Mouse (Mus musculus): Measurements from ENCODE around the gene St6galnac3.
A peak's percentile ranks its signal among the peaks of the same experiment; 100 is the strongest.
"Not testable (repeated sequence)": the region's sequence is repeated elsewhere in the genome, so short reads cannot be mapped to it uniquely, and the experiment has no call there.

Gene St6galnac3

GRCm38 (mm10) chr3:153414132-153414531, 310.8 kb downstream of the St6galnac3 start:
- no peak for DNase-seq (ENCODE audit: low spot score in 2 of 2)

- no peak for DNase-seq (ENCODE audit: low spot score in 2 of 2)
Measured at GRCm38 (mm10) chr3:153409286-153409685, 315.7 kb downstream of the St6galnac3 start.

DNA sequence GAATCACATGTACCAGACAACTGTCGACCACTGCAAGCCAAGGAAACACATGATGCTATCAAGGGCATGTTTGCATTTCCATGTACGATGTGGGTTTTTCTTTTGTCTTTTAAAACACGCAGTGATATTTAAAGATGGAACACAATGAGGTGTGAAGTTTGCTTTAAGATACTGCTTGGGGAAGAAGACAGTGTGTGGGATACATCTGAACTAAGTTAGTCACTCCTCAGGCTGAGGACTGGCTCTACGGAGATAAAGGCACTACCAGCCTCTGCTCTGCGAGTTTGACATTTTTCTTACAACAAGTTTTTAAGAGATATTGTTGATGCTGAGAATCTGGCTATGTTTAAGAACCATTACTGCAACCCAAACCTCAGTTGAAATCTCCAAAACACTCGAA, 316.6 kb downstream of the St6galnac3 start:
- DNase-seq (ENCODE audit: low spot score in 2 of 2): no peak

- no peak for DNase-seq (ENCODE audit: low spot score in 2 of 2)
Measured at GRCm38 (mm10) chr3:153407698-153408097, 317.3 kb downstream of the St6galnac3 start.

DNA sequence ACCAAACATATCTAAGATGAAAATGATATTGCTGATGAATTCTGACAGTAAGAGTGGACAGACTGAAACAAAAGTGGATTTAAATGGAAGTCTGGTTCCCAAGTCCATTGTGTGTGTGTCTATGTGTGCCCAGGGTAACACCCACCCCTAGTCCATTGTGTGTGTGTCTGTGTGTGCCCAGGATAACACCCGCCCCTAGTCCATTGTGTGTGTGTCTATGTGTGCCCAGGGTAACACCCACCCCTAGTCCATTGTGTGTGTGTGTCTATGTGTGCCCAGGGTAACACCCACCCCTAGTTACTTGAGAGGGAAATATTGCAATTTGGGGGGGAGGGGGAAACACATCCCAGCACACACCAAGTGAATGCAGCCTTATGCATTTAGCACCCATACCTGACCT, 318.1 kb downstream of the St6galnac3 start:
- no peak for DNase-seq (ENCODE audit: low spot score in 2 of 2)

GRCm38 (mm10) chr3:153406220-153406619, 318.8 kb downstream of the St6galnac3 start:
- no peak for DNase-seq (ENCODE audit: low spot score in 2 of 2)

GRCm38 (mm10) chr3:153405643-153406042, 319.3 kb downstream of the St6galnac3 start:
- DNase-seq (ENCODE audit: low spot score in 2 of 2): no peak

- DNase-seq (ENCODE audit: low spot score in 2 of 2): no peak
Measured at GRCm38 (mm10) chr3:153400259-153400658, 324.7 kb downstream of the St6galnac3 start.

- peak; percentile 1 to 20 for DNase-seq (ENCODE audit: low spot score in 2 of 2)
Measured at GRCm38 (mm10) chr3:153399574-153399973, 325.4 kb downstream of the St6galnac3 start.

DNA sequence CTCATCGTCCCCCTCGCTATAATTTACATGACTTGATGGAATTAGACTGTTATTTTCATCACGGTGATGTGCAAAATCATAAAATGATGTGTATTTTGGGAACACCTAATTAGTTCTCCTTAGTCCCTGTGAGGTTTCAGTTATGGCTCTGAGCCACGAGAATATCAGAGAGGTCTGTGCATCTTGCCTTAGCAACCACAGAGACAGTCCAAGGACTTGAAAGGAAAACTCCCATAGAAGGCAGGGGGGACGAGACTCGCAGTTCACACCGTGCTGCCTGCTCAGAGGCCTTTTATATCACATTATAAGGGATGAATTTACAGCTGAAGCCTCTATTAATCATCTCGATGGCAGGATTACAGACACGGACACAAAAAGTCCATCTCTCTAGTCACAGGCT, 327.2 kb downstream of the St6galnac3 start:
- DNase-seq (ENCODE audit: low spot score in 2 of 2): no peak

DNA sequence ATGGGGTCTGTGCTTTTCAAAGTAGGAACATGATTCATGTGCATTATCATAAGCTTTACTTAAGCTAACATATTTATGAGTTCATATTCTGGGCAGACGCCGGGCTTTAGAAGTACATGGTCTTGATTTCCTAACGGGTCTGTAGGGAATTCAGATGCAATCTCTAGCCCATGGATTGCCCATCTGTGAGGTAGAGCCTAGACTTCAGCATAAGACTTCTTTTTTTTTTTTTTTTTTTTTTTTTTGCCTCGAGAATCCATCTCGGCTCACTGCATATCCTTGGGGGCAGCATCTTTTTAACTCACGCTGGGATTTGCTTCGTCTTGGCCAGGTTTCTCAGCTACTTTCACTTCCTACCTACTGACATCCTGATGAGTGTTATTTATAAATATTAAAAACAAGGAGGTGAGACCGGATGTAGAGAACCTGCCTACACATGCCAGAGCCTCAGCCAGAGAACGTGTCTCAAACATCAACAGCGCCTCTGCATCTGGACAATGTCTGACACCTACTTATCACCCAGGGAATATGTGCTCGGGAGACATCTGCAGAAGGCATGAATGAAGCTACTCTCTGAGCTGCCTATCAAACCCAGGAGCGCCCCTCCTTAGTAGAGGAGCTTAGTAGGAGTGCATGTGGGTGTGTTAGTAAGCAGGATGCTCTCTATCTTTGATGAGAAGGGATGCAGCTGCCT, 328.5 kb downstream of the St6galnac3 start:
- DNase-seq (ENCODE audit: low spot score in 2 of 2): no peak

GRCm38 (mm10) chr3:153395351-153395750, 329.6 kb downstream of the St6galnac3 start:
- DNase-seq (ENCODE audit: low spot score in 2 of 2): no peak

DNA sequence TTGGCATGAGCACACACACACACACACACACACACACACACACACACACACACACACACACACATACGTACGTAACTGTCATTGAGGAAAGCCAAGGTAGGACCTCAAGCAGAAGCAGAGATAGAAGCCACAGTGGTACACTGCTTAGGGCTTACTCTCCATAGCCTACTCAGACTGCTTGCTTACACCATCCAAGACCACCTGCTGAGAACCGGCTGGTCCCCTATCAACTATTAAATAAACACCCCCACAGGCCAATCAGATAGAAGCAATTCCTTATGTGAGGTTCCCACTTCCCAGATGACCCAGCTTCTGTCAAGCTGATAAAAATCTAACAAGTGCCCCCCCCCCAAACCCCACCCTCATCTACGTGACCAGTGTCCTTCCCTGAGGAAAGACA, 330.2 kb downstream of the St6galnac3 start:
- no peak for DNase-seq (ENCODE audit: low spot score in 2 of 2)

GRCm38 (mm10) chr3:153394224-153394623, 330.8 kb downstream of the St6galnac3 start:
- no peak for DNase-seq (ENCODE audit: low spot score in 2 of 2)

DNA sequence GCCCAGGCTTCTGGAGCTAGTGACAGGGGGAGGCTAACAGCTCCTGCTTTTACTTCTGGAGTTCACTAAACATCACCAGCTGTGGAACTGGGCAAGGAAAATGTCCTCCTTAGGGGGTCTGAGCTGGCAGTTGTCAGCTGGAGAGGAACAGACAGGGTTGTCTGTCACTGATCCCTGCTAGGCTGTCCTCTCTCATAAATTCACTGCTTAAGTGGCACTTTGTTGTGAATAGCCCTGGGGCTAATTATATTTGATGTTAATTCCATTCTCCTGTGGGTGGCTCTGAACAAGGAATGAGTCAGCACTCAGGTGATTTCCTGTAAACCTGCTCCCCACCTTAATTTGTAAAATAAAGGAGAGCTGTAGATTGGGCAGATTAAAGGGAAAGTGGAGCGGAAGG, 333.5 kb downstream of the St6galnac3 start:
- not testable (repeated sequence) for DNase-seq (ENCODE audit: low spot score in 2 of 2)

DNA sequence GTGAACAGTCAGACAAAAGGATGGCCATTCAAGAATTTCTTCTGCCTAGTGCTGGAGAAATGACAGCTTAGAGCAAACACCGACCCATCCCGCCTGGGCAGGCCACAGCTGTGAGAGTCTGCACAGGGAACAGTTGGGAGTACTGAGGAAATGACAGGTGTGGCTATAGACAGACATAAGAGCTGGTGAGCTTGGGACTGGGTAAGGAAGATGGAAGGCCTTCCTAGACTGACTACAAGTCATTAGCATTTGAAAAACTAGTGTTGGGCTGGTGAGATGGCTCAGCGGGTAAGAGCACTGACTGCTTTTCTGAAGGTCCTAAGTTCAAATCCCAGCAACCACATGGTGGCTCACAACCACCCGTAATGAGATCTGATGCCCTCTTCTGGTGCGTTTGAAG, 340.3 kb downstream of the St6galnac3 start:
- DNase-seq (ENCODE audit: low spot score in 2 of 2): not testable (repeated sequence)

GRCm38 (mm10) chr3:153383656-153384055, 341.3 kb downstream of the St6galnac3 start:
- DNase-seq (ENCODE audit: low spot score in 2 of 2): no peak

GRCm38 (mm10) chr3:153365057-153365755, 359.8 kb downstream of the St6galnac3 start:
- DNase-seq (ENCODE audit: low spot score in 2 of 2): no peak

DNA sequence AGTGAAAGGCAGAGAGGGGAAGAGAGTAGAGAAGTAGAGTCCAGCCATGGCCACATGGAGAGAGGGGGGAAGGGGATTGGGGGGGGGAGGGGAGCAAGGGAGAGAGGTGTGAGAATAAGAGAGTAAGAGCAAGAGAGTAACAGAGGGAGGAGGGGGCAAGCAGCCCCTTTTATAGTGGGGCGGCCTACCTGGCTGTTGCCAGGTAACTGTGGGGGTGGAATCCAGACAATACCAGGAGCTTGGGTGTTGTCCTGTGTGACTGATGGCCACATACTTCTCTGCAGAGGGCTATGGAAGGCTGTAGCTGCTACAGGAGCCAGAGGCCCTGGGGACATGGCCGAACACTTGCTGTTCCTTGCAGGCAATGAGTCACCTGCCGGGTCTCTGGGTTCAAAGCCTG, 360.6 kb downstream of the St6galnac3 start:
- DNase-seq (ENCODE audit: low spot score in 2 of 2): no peak

DNA sequence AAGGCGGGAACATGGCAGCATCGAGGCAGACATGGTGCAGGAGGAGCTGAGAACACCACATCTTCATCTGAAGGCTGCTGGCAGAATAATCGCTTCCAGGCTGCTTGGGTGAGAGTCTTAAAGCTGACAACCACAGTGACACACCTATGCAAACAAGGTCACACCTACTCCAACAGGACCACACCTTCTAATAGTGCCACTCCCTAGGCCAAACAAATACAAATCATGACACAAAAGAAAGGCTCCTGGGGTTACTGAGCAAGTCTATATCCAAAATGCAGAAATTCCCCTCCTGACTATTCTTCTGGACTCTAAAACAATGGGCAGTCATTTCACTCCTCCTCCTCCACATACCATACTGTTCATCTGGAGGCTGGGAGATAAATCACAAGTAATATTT, 365.0 kb downstream of the St6galnac3 start:
- no peak for DNase-seq (ENCODE audit: low spot score in 2 of 2)

GRCm38 (mm10) chr3:153356071-153356470, 368.9 kb downstream of the St6galnac3 start:
- no peak for DNase-seq (ENCODE audit: low spot score in 2 of 2)

GRCm38 (mm10) chr3:153354988-153355297, 370.0 kb downstream of the St6galnac3 start:
- no peak for DNase-seq (ENCODE audit: low spot score in 2 of 2)

GRCm38 (mm10) chr3:153354186-153354987, 370.6 kb downstream of the St6galnac3 start:
- DNase-seq (ENCODE audit: low spot score in 2 of 2): no peak
